Mouse (Mus musculus): ENCODE data around the gene Cdk17. TPM values are rescaled to one million over a fixed set of nuclear protein-coding genes. Genes with fewer than 3 reads are reported as not detected.

Cdk17 gene
- polyA plus RNA-seq, 1 experiment, result 9.5 TPM

- peak overlapping the region; percentile 38; the same call in 1 of the 2 replicates for H3K27ac ChIP-seq (ENCODE audit: insufficient read depth, low read depth, low read length)
- no peak overlapping the region for H3K4me3 ChIP-seq (ENCODE audit: insufficient read depth, low read depth, low read length)
- 51% methylated on average over 3 of the region's 3 CpGs for WGBS
- peaks cover under 1% of the 10 kb centered on the region; the same call in 1 of the 2 replicates for H3K36me3 ChIP-seq (ENCODE audit: control insufficient read depth, insufficient read depth, low read length)
- DNase-seq, result no peak
- H3K4me1 ChIP-seq (ENCODE audit: control insufficient read depth, insufficient read depth, low read length), result no peaks in the 10 kb centered on the region
- no peaks in the 10 kb centered on the region for H3K27me3 ChIP-seq (replicated peaks; ENCODE audit: control insufficient read depth, insufficient read depth, low read length)
- TF ChIP-seq CTCF (conservative IDR thresholded peaks at IDR 0.05; ENCODE audit: insufficient read depth, insufficient read length, low read depth, low read length) (no peak), POLR2A (IDR thresholded peaks at IDR 0.05; ENCODE audit: low read depth, low read length) (no peak)
These were observed 81.5 kb downstream of the Cdk17 start for GRCm38 (mm10) chr10:93242208-93242607.

- DNase-seq, result no peak
- TF ChIP-seq POLR2A (IDR thresholded peaks at IDR 0.05; ENCODE audit: low read depth, low read length) (no peak), CTCF (conservative IDR thresholded peaks at IDR 0.05; ENCODE audit: insufficient read depth, insufficient read length, low read depth, low read length) (no peak)
- Histone ChIP-seq H3K27ac (ENCODE audit: insufficient read depth, low read depth, low read length) (no peak overlapping the region), H3K4me3 (ENCODE audit: insufficient read depth, low read depth, low read length) (no peak overlapping the region), H3K4me1 (ENCODE audit: control insufficient read depth, insufficient read depth, low read length) (no peaks in the 10 kb centered on the region), H3K36me3 (ENCODE audit: control insufficient read depth, insufficient read depth, low read length) (no peaks in the 10 kb centered on the region; the same call in 1 of the 2 replicates), H3K27me3 (replicated peaks; ENCODE audit: control insufficient read depth, insufficient read depth, low read length) (no peaks in the 10 kb centered on the region)
- WGBS, result 25% methylated on average over 5 of the region's 5 CpGs
These were observed 82.2 kb downstream of the Cdk17 start for GRCm38 (mm10) chr10:93242861-93243260.

- Histone ChIP-seq H3K36me3 (ENCODE audit: control insufficient read depth, insufficient read depth, low read length) (no peaks in the 10 kb centered on the region), H3K4me3 (ENCODE audit: insufficient read depth, low read depth, low read length) (no peak overlapping the region), H3K27me3 (replicated peaks; ENCODE audit: control insufficient read depth, insufficient read depth, low read length) (no peaks in the 10 kb centered on the region), H3K4me1 (ENCODE audit: control insufficient read depth, insufficient read depth, low read length) (no peaks in the 10 kb centered on the region), H3K27ac (ENCODE audit: insufficient read depth, low read depth, low read length) (no peak overlapping the region)
- DNase-seq, result no peak
- TF ChIP-seq CTCF (conservative IDR thresholded peaks at IDR 0.05; ENCODE audit: insufficient read depth, insufficient read length, low read depth, low read length) (no peak), POLR2A (IDR thresholded peaks at IDR 0.05; ENCODE audit: low read depth, low read length) (no peak)
- 80% methylated on average over 10 of the region's 10 CpGs for WGBS
These were observed 83.6 kb downstream of the Cdk17 start for GRCm38 (mm10) chr10:93244209-93244705.

- no peak for TF ChIP-seq CTCF (conservative IDR thresholded peaks at IDR 0.05; ENCODE audit: insufficient read depth, insufficient read length, low read depth, low read length)
- no peak for TF ChIP-seq POLR2A (IDR thresholded peaks at IDR 0.05; ENCODE audit: low read depth, low read length)
- 87% methylated on average over 7 of the region's 7 CpGs for WGBS
- no peak for DNase-seq
- Histone ChIP-seq H3K27me3 (replicated peaks; ENCODE audit: control insufficient read depth, insufficient read depth, low read length) (no peaks in the 10 kb centered on the region), H3K4me3 (ENCODE audit: insufficient read depth, low read depth, low read length) (no peak overlapping the region), H3K36me3 (ENCODE audit: control insufficient read depth, insufficient read depth, low read length) (no peaks in the 10 kb centered on the region), H3K27ac (ENCODE audit: insufficient read depth, low read depth, low read length) (no peak overlapping the region), H3K4me1 (ENCODE audit: control insufficient read depth, insufficient read depth, low read length) (0 out of 2 replicates have a peak, but pooled peaks cover 5% of the 10 kb centered on the region)
These were observed 85.7 kb downstream of the Cdk17 start for GRCm38 (mm10) chr10:93246185-93246920.

GRCm38 (mm10) chr10:93247422-93247821 is 86.7 kb downstream of the Cdk17 start:
- TF ChIP-seq POLR2A (IDR thresholded peaks at IDR 0.05; ENCODE audit: low read depth, low read length) (no peak), CTCF (conservative IDR thresholded peaks at IDR 0.05; ENCODE audit: insufficient read depth, insufficient read length, low read depth, low read length) (no peak)
- no peak overlapping the region for H3K4me3 ChIP-seq (ENCODE audit: insufficient read depth, low read depth, low read length)
- no peaks in the 10 kb centered on the region for H3K27me3 ChIP-seq (replicated peaks; ENCODE audit: control insufficient read depth, insufficient read depth, low read length)
- no peaks in the 10 kb centered on the region for H3K36me3 ChIP-seq (ENCODE audit: control insufficient read depth, insufficient read depth, low read length)
- DNase-seq, result no peak
- H3K27ac ChIP-seq (ENCODE audit: insufficient read depth, low read depth, low read length), result no peak overlapping the region
- H3K4me1 ChIP-seq (ENCODE audit: control insufficient read depth, insufficient read depth, low read length), result 0 out of 2 replicates have a peak, but pooled peaks cover 6% of the 10 kb centered on the region
- 77% methylated on average over 12 of the region's 12 CpGs for WGBS

- 58% methylated on average over 6 of the region's 6 CpGs for WGBS
- no peak overlapping the region for H3K4me3 ChIP-seq (ENCODE audit: insufficient read depth, low read depth, low read length)
- H3K27ac ChIP-seq (ENCODE audit: insufficient read depth, low read depth, low read length), result no peak overlapping the region
- TF ChIP-seq CTCF (conservative IDR thresholded peaks at IDR 0.05; ENCODE audit: insufficient read depth, insufficient read length, low read depth, low read length), result no peak
- no peak for TF ChIP-seq POLR2A (IDR thresholded peaks at IDR 0.05; ENCODE audit: low read depth, low read length)
- no peaks in the 10 kb centered on the region for H3K27me3 ChIP-seq (replicated peaks; ENCODE audit: control insufficient read depth, insufficient read depth, low read length)
- DNase-seq, result no peak
- no peaks in the 10 kb centered on the region for H3K36me3 ChIP-seq (ENCODE audit: control insufficient read depth, insufficient read depth, low read length)
- 0 out of 2 replicates have a peak, but pooled peaks cover 6% of the 10 kb centered on the region for H3K4me1 ChIP-seq (ENCODE audit: control insufficient read depth, insufficient read depth, low read length)
These were observed 87.2 kb downstream of the Cdk17 start for GRCm38 (mm10) chr10:93247902-93248301.

- TF ChIP-seq CTCF (conservative IDR thresholded peaks at IDR 0.05; ENCODE audit: insufficient read depth, insufficient read length, low read depth, low read length) (no peak), POLR2A (IDR thresholded peaks at IDR 0.05; ENCODE audit: low read depth, low read length) (no peak)
- 83% methylated on average over 8 of the region's 8 CpGs for WGBS
- no peak overlapping the region for H3K4me3 ChIP-seq (ENCODE audit: insufficient read depth, low read depth, low read length)
- no peaks in the 10 kb centered on the region for H3K27me3 ChIP-seq (replicated peaks; ENCODE audit: control insufficient read depth, insufficient read depth, low read length)
- no peak overlapping the region for H3K27ac ChIP-seq (ENCODE audit: insufficient read depth, low read depth, low read length)
- H3K36me3 ChIP-seq (ENCODE audit: control insufficient read depth, insufficient read depth, low read length), result no peaks in the 10 kb centered on the region
- no peak for DNase-seq
- 0 out of 2 replicates have a peak, but pooled peaks cover 6% of the 10 kb centered on the region for H3K4me1 ChIP-seq (ENCODE audit: control insufficient read depth, insufficient read depth, low read length)
These were observed 87.7 kb downstream of the Cdk17 start for GRCm38 (mm10) chr10:93248416-93248815.

All from kidney, adult 2 months (tissue).